Mouse (Mus musculus) bone marrow macrophage, adult 2 months (primary cell): ENCODE measurements around the gene Abcg8. TPM values are rescaled to one million over a fixed set of nuclear protein-coding genes. Genes with fewer than 3 reads are reported as not detected.

ENCODE experiments used
- H3K27ac ChIP-seq: 2 replicates; pipeline ENCODE4 v1.5.1; 2012; ENCODE audit warnings: low read depth, low read length; ENCODE audit not compliant: insufficient read depth
- H3K4me1 ChIP-seq: 2 replicates; pipeline ENCODE4 v1.6.1; 2012; ENCODE audit warnings: low read length; ENCODE audit not compliant: control insufficient read depth, insufficient read depth
- H3K4me3 ChIP-seq: 2 replicates; pipeline ENCODE4 v1.5.1; 2012; ENCODE audit warnings: mild to moderate bottlenecking, low read length, moderate library complexity; ENCODE audit not compliant: insufficient read depth
- CTCF ChIP-seq: IDR thresholded peaks from 2 replicates; pipeline ENCODE4 v1.5.1; 2012; ENCODE audit warnings: low read depth, mild to moderate bottlenecking, low read length, moderate library complexity
- POLR2A ChIP-seq: IDR thresholded peaks from 2 replicates; pipeline ENCODE4 v1.6.1; 2012; ENCODE audit warnings: mild to moderate bottlenecking, low read depth, low read length, borderline replicate concordance
- polyA plus RNA-seq: library from polyadenylated mRNA; stranded (reverse); fragments of >200 nt; gene quantifications from 2 replicates; pipeline ENCODE4 v1.2.4, GENCODE M21; 2012; ENCODE audit not compliant: missing spikeins, insufficient read depth, insufficient read length

Gene Abcg8
- polyA plus RNA-seq, 1 experiment = not detected

DNA sequence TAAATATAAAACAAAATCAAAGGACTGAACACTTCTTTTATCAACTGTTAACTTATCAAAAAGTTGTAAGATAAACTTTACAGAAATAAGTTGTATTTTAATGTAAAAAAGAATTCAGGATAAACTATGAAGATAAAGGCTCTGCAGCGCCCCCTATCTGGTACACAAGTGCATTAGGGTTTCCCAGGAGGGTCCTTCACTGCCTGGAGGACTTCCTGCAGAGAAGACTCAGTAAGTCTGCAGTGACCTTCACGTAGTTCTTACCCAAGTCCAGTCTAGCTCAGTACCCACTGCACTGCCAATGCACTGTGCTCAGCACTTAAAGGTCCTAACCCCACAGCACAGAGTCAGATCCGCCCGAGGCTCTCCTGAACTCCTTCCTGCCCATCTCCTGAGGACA, 31.3 kb downstream of the Abcg8 start:
- no peak overlapping the region for H3K4me3 ChIP-seq
- no peak overlapping the region for H3K27ac ChIP-seq
- TF ChIP-seq POLR2A (no peak), CTCF (peak; percentile 68)
- H3K4me1 ChIP-seq = peaks cover 7% of the 10 kb centered on the region

DNA sequence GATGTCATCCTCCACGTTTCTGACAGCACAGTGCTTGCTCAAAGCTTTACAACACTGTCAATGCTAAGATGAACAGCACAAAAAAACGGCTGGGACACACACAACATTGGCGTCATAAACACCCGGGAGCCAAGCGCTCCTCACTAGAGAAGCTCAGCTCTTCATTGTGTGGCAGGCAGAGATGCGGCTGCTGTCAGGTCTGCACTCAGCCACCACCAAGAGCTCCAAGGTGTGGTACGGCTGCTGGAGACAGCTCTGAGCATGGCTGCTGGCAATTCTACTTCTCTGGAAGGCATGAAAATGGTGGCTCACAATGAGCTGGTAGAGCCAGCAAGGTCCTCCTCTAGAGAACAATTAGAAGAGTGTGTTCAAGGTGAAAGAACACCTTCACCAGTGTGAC, 32.7 kb downstream of the Abcg8 start:
- no peak overlapping the region for H3K27ac ChIP-seq
- H3K4me3 ChIP-seq = no peak overlapping the region
- no peaks in the 10 kb centered on the region for H3K4me1 ChIP-seq
- TF ChIP-seq POLR2A = no peak
- TF ChIP-seq CTCF = no peak

DNA sequence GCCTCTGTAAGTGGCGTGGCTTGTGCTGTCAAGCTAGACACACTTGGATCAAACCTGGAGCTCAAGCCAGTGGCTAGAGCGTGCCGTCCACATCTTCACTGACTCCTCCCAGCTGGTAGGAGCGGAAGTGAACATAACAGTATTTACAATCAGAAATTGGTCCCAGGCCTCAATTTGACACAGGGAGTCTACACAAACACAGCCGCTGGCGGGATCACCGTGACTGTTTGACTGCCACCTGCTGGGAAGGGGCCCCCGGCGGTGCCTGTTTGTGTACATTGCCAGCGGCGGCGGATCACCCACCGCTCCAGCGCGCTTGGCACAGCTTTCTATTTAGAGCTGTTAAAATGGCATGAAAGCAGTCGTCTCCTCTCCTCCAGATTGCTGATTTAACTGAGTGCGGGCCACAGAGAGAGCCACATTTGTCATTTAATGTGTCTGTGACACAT, 33.3 kb downstream of the Abcg8 start:
- H3K4me3 ChIP-seq = no peak overlapping the region
- no peak for TF ChIP-seq POLR2A
- no peak for TF ChIP-seq CTCF
- H3K27ac ChIP-seq = no peak overlapping the region

DNA sequence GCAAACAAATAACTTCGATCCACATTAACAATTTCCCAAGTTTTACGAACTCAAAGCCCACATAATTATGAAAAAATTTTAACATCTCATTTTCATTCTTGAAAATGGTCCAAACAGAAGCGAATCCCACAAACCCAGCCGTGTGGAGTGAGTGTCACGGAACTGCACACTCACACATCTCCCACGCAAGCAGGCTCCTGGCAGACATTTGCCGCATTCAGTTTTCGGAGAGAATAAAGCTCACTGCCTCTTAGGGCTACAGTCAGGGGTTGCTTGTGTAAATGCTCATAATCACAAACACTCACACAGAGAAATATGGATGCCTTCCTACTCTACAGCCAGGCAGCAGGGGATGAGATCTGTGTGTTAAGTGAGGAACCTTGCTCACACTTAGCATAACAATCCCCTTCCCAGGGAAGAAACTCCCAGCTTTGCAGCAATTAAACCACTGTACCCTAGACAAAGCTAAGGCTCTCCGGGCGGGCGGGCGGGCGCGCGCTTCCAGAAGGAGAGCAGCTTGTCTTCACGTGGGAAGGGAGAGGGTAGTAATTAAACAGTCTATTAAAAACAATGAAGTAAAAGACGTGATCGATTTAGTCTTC, 37.6 kb downstream of the Abcg8 start:
- Histone ChIP-seq H3K27ac (no peak overlapping the region), H3K4me1 (peaks cover 2% of the 10 kb centered on the region; the same call in 1 of the 2 replicates), H3K4me3 (no peak overlapping the region)
- no peak for TF ChIP-seq POLR2A
- no peak for TF ChIP-seq CTCF

More for the DNA sequence above, 33.3 kb downstream of the Abcg8 start:
- H3K4me1 ChIP-seq = no peaks in the 10 kb centered on the region

DNA sequence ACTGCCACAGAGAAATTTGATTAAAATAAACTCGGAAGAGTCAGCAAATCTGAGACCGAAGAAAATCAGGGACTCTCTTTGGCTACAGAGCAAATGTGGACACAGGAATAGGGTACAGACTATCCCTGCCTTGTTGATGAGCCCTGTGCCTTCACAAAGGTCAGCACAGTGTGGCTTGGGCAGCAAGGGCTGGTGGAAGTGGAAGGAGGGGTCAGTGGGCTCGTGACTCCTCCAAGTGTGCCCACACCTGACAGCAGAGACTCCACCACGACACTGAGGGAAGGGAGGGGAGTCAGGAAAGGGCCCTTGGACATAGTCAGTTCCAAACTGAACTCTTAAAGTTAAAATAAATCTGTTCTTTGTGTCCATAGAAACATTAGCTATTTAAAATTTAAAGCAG, 38.8 kb downstream of the Abcg8 start:
- H3K4me3 ChIP-seq = no peak overlapping the region
- H3K27ac ChIP-seq = no peak overlapping the region
- H3K4me1 ChIP-seq = peaks cover 10% of the 10 kb centered on the region
- TF ChIP-seq POLR2A (no peak), CTCF (no peak)

DNA sequence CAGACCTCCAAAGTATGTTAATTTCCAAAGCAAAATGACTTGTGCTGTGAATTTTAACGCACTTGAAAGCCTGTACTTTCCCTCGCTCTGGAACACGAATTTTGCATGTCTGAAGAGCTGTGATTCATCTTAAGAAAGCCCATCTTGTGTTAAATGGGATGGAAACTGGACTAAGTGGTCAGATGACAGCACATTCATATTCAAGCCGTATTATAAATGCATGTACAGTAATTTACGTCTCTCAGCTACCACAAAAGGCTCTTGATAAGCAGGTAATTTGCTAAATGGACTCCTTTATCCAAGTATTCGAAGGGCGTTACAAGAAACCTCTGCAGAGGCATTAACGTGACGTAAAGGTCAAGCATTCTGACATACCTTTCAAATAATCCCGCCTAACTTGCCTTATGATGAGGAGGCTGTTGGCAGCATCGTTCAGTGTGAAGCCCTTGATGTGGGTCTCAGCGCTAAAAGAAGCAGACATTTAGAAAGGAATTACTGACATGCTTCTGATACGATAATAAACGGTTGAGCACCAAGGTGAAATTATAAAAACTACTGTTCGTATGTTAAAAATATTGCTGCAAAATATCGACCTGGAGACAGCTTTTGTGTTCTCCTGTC, 40.3 kb downstream of the Abcg8 start:
- H3K4me3 ChIP-seq = no peak overlapping the region
- no peak for TF ChIP-seq POLR2A
- TF ChIP-seq CTCF = no peak
- peaks cover 10% of the 10 kb centered on the region for H3K4me1 ChIP-seq
- no peak overlapping the region for H3K27ac ChIP-seq

DNA sequence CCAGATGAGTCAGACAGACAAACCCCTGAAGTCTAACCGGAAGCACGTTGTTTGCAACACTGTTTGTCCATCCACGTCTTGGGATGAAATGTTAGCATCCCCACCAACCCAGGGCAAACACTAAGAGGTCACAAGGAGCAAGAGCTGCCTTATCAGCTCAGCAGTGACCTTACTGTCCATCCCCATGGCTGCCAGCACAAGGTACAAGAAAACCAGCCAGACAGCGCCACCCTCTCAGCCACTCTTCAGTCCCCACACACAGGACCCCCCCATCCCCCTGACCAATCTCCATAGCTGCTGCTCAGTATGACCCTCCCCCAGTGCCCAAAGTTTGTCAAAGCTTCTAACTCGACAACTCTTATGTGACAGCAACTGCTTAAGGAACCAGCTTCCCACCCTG, 41.3 kb downstream of the Abcg8 start:
- H3K27ac ChIP-seq = no peak overlapping the region
- no peak overlapping the region for H3K4me3 ChIP-seq
- peaks cover 10% of the 10 kb centered on the region for H3K4me1 ChIP-seq
- no peak for TF ChIP-seq CTCF
- TF ChIP-seq POLR2A = no peak

DNA sequence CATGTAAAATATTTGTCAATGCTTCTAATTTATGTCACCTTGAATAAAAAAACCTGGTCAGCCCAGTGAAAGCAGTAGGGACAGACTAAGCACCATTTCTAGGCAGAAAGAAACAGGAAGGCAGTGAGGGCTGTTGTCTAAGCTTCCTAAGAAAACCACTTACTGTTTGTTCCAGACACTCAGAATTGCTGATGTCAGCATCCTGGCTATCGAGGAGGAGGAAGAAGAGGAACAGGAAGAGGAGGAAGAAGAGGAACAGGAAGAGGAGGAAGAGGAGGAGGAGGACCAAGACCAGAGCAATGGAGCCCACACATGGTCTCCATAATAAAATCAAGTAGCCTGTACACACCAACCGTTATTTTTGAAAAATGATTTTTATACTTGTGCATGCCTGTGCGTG, 43.0 kb downstream of the Abcg8 start:
- H3K27ac ChIP-seq = peak overlapping the region; percentile 61
- peaks cover 10% of the 10 kb centered on the region for H3K4me1 ChIP-seq
- H3K4me3 ChIP-seq = no peak overlapping the region
- TF ChIP-seq CTCF (no peak), POLR2A (no peak)

DNA sequence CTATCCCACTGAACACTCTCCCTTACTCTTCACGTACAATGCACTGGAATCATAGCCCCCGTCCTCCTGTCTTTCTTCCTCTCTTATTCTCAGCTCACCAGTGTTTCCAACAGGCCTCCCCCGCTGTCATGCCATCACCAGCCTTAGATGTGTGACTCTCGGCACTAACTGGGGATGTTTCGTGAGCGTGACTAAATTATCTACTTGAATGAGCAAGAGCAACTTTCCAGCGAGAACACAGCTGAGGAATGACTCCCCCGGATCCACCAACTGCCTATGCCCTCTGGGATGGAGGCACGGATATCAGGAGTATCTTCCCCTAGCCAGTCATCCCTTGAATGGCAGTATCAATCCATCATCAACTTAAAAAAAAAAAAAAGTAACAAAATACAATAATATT, 47.9 kb downstream of the Abcg8 start:
- Histone ChIP-seq H3K4me3 (no peak overlapping the region), H3K4me1 (peaks cover 6% of the 10 kb centered on the region), H3K27ac (no peak overlapping the region)
- no peak for TF ChIP-seq POLR2A
- no peak for TF ChIP-seq CTCF

DNA sequence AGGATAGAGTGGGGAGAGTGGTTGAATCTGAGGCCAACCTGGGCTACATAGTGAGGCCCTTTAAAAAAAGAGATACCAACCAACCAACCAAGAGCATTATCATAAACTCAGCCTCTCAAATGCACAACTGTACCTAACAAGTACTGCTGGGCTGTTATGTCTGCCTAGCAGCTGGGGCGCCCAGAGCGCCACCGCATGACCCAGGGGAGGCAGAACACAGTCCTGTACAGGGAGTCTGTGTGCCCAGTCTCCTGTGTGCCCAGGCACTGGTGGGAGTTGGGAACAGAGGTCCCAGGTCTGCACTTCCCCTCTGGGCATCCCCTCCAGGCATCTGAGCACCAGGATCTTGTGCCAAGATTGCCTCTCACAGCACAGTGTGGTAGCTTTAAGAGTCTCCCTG, 49.1 kb downstream of the Abcg8 start:
- TF ChIP-seq POLR2A (no peak), CTCF (no peak)
- no peak overlapping the region for H3K27ac ChIP-seq
- H3K4me3 ChIP-seq = no peak overlapping the region
- no peaks in the 10 kb centered on the region; the same call in 1 of the 2 replicates for H3K4me1 ChIP-seq
